Mouse (Mus musculus) stomach, embryonic 16.5 days (tissue): ENCODE data around the gene Rbmxl2. TPM values are rescaled to one million over a fixed set of nuclear protein-coding genes. Genes with fewer than 3 reads are reported as not detected.

ENCODE experiments used
- ATAC-seq: fragments of 200-750 bp; cut with Nextera tagmentation; 2 replicates; pipeline ENCODE4 v1.8.0; 2017; ENCODE audit warnings: moderate number of reproducible peaks, moderate TSS enrichment; ENCODE audit not compliant: insufficient read depth, low FRiP score
- H3K27ac ChIP-seq: fragments of 300-500 bp; sonication (generic); 2 replicates; pipeline ENCODE4 v1.5.1; 2014; ENCODE audit warnings: low read length
- H3K27me3 ChIP-seq: fragments of 300-500 bp; sonication (generic); 2 replicates; pipeline ENCODE4 v1.6.1; 2014; ENCODE audit warnings: low read length, control low read depth, mixed read lengths; ENCODE audit not compliant: control insufficient read depth, insufficient read depth
- H3K36me3 ChIP-seq: fragments of 300-500 bp; sonication (generic); 2 replicates; pipeline ENCODE4 v1.6.1; 2014; ENCODE audit warnings: low read length; ENCODE audit not compliant: control insufficient read depth, insufficient read depth
- H3K4me1 ChIP-seq: fragments of 300-500 bp; sonication (generic); 2 replicates; pipeline ENCODE4 v1.6.1; 2014; ENCODE audit warnings: low read length, control low read depth, mixed read lengths; ENCODE audit not compliant: control insufficient read depth, insufficient read depth
- H3K4me2 ChIP-seq: fragments of 300-500 bp; sonication (generic); 2 replicates; pipeline ENCODE4 v1.6.1; 2014; ENCODE audit warnings: low read depth, low read length, mixed read lengths
- H3K4me3 ChIP-seq: fragments of 300-500 bp; sonication (generic); replicated peaks from 2 replicates; pipeline ENCODE4 v1.5.1; 2014; ENCODE audit warnings: mild to moderate bottlenecking, low read length
- H3K9ac ChIP-seq: fragments of 300-500 bp; sonication (generic); 2 replicates; pipeline ENCODE4 v1.6.1; 2014; ENCODE audit warnings: low read length
- H3K9me3 ChIP-seq: fragments of 300-500 bp; sonication (generic); replicated peaks from 2 replicates; pipeline ENCODE4 v1.6.1; 2016; ENCODE audit warnings: low read length, control low read depth; ENCODE audit not compliant: control insufficient read depth
- WGBS: fragments of 180-500 bp; shearing (Covaris S2); extraction: QIAGEN DNeasy Blood & Tissue Kit; methylation state at CpG from one replicate; pipeline ENCODE4 v1.1.7; 2014; 5-methylcytosine and 5-hydroxymethylcytosine counted together
- polyA plus RNA-seq: library from polyadenylated mRNA; unstranded; fragments of >200 nt; fragmentation: Nextera tagmentation; extraction: Ambion mirVana; gene quantifications from 2 replicates; pipeline ENCODE4 v1.2.1, GENCODE M21; 2015

Rbmxl2 gene
- polyA plus RNA-seq, 1 experiment from 2014 or later = not detected

GRCm38 (mm10) chr7:107237498-107237897 is 28.3 kb downstream of the Rbmxl2 start:
- no peak for ATAC-seq
- 72% methylated on average over 3 of the region's 3 CpGs for WGBS
- no peak overlapping the region for H3K4me3 ChIP-seq
- H3K4me1 ChIP-seq = no peaks in the 10 kb centered on the region
- H3K36me3 ChIP-seq = no peaks in the 10 kb centered on the region
- no peaks in the 10 kb centered on the region for H3K27me3 ChIP-seq
- H3K27ac ChIP-seq = no peak overlapping the region
- no peak overlapping the region for H3K9ac ChIP-seq
- no peaks in the 10 kb centered on the region for H3K9me3 ChIP-seq
- H3K4me2 ChIP-seq = no peak overlapping the region

- Histone ChIP-seq H3K27me3 (no peaks in the 10 kb centered on the region), H3K4me2 (no peak overlapping the region), H3K36me3 (no peaks in the 10 kb centered on the region), H3K9ac (no peak overlapping the region), H3K4me1 (no peaks in the 10 kb centered on the region), H3K9me3 (no peaks in the 10 kb centered on the region), H3K27ac (no peak overlapping the region), H3K4me3 (no peak overlapping the region)
- ATAC-seq = no peak
- 88% methylated on average over 5 of the region's 5 CpGs for WGBS
Observed at GRCm38 (mm10) chr7:107241371-107241883, 32.2 kb downstream of the Rbmxl2 start.

DNA sequence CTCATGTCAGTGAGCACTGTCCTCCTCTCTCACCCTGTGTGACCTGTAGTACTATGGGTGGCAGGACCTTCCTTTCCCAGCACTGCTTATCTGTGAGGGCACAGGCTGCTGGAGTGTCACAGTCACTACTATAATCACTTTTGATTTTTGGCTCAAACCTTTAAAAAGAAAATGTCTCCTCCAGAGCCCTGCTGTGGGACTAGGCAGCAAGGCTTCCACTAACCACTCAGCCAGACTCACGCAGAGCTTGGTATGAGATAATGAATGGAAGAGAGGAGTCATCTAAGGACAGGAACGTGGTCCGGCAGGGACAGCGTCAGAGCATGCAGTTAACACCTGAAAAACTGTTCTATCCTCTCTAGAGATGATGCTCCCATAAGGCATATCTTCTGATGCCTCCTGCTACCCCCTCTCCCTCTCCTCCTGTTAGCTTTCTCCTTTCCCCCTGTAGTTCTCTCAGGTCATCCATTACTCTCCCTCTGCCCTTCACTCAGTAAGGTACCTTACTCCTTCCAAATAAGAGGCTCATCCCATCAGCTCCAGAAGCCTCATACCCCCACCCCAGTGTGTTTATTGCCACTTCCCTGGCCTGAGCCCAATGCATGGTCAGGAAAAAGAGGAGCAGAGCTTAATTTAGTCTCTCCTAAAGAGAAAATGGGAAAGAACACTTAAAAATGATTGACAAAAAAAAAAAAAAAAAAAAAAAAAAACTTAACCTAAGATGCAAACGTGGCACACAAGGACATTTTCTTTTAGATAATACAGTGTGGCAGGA is 41.2 kb downstream of the Rbmxl2 start:
- no peak overlapping the region for H3K9ac ChIP-seq
- no peaks in the 10 kb centered on the region for H3K27me3 ChIP-seq
- no peak for ATAC-seq
- H3K9me3 ChIP-seq = no peaks in the 10 kb centered on the region
- no peak overlapping the region for H3K27ac ChIP-seq
- H3K4me3 ChIP-seq = no peak overlapping the region
- no peaks in the 10 kb centered on the region for H3K4me1 ChIP-seq
- no peaks in the 10 kb centered on the region for H3K36me3 ChIP-seq
- no peak overlapping the region for H3K4me2 ChIP-seq
- WGBS = 70% methylated on average over 5 of the region's 5 CpGs

DNA sequence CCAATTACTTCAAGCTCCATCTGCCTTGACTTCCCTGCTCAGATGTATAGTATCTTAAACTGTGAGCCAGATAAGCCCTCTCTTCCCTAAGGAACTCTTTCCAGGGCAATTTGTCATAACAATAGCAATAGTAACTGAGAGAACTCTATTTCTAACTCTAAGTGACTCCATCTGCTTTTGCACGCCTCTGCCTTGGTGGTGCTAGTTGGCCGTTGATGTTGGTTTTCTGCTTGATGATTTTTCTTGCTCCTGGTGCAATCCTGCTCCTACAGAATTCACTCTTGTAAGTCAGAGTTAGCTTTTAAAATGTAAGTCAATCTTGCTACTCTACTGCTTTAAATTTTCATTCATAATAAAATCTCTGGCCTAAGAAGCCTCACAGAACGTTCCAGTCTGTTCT is 44.1 kb downstream of the Rbmxl2 start:
- H3K4me2 ChIP-seq = no peak overlapping the region
- 83% methylated on average over 3 of the region's 3 CpGs for WGBS
- H3K36me3 ChIP-seq = no peaks in the 10 kb centered on the region
- no peak overlapping the region for H3K27ac ChIP-seq
- no peak overlapping the region for H3K4me3 ChIP-seq
- H3K9ac ChIP-seq = no peak overlapping the region
- ATAC-seq = no peak
- H3K27me3 ChIP-seq = no peaks in the 10 kb centered on the region
- no peaks in the 10 kb centered on the region for H3K4me1 ChIP-seq
- no peaks in the 10 kb centered on the region for H3K9me3 ChIP-seq

DNA sequence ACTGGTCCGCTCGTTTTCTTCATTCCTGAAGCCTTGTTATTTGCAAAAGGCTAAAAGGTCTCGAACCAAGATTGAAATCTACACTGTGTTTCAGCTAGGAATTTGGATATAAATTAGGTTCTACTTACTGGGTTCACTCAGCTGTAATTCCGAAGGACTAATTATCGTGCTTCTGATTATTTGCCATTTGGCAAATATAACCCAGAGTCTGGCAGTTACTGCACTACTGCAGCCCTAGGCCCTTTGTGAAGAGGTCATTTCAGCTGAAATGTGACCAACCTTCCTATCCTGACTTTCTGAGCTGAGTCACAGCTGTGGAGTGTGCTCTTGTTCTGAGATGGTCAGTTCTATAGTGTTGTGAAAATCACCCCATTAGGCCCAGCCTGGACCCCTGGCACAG is 50.7 kb downstream of the Rbmxl2 start:
- Histone ChIP-seq H3K27me3 (no peaks in the 10 kb centered on the region), H3K4me1 (no peaks in the 10 kb centered on the region)
- no peak for ATAC-seq

More for the DNA sequence above, 50.7 kb downstream of the Rbmxl2 start:
- H3K9me3 ChIP-seq = no peaks in the 10 kb centered on the region
- no peak overlapping the region for H3K27ac ChIP-seq
- no peak overlapping the region for H3K9ac ChIP-seq
- H3K36me3 ChIP-seq = no peaks in the 10 kb centered on the region
- no peak overlapping the region for H3K4me2 ChIP-seq
- WGBS = 73% methylated on average over 5 of the region's 5 CpGs
- no peak overlapping the region for H3K4me3 ChIP-seq

Other genes starting within 250 kb of the Rbmxl2 start
- gene Olfr6, start 245.5 kb upstream of the Rbmxl2 start, polyA plus RNA-seq = not detected in 2 replicates
- not detected in 2 replicates for gene Olfr711, start 234.0 kb upstream of the Rbmxl2 start, polyA plus RNA-seq
- not detected in 2 replicates for gene Olfr2, start 203.4 kb upstream of the Rbmxl2 start, polyA plus RNA-seq
- gene Olfr713, start 178.3 kb upstream of the Rbmxl2 start, polyA plus RNA-seq = not detected in 2 replicates
- not detected in 2 replicates for gene Olfr714, start 138.5 kb upstream of the Rbmxl2 start, polyA plus RNA-seq
- not detected in 2 replicates for gene Olfr17, start 116.2 kb upstream of the Rbmxl2 start, polyA plus RNA-seq
- not detected in 2 replicates for gene Olfr715b, start 99.1 kb upstream of the Rbmxl2 start, polyA plus RNA-seq
- gene Olfr715, start 78.4 kb upstream of the Rbmxl2 start, polyA plus RNA-seq = not detected in 2 replicates
- not detected in 2 replicates for gene Olfr716, start 71.1 kb upstream of the Rbmxl2 start, polyA plus RNA-seq
- not detected in 2 replicates for gene Nlrp14, start 42.5 kb upstream of the Rbmxl2 start, polyA plus RNA-seq
- gene Syt9, start 161.3 kb downstream of the Rbmxl2 start, polyA plus RNA-seq = 1.9 and 2.3 TPM in 2 replicates